Mouse (Mus musculus): Measurements from ENCODE around the gene Mrpl3. TPM values are rescaled to one million over a fixed set of nuclear protein-coding genes. Genes with fewer than 3 reads are reported as not detected.

Gene Mrpl3
- polyA plus RNA-seq (2015; fragmentation: Nextera tagmentation; extraction: Ambion mirVana) = 89.8 and 101 TPM in 2 replicates

GRCm38 (mm10) chr9:105053147-105053557 is at the start of gene Mrpl3:
Mrpl3 (plus strand) TSS chr9:105053239.

Other genes with a start within 250 kb of the Mrpl3 start
- 13.1 and 13.7 TPM in 2 replicates for gene Nudt16, start 78.6 kb downstream of the Mrpl3 start, polyA plus RNA-seq (2015; fragmentation: Nextera tagmentation; extraction: Ambion mirVana)
- gene 1700080E11Rik, start 91.9 kb downstream of the Mrpl3 start, polyA plus RNA-seq (2015; fragmentation: Nextera tagmentation; extraction: Ambion mirVana) = not detected in 2 replicates